17 mouse cellular contexts compared by ENCODE assay signal in the genomic region with DNA sequence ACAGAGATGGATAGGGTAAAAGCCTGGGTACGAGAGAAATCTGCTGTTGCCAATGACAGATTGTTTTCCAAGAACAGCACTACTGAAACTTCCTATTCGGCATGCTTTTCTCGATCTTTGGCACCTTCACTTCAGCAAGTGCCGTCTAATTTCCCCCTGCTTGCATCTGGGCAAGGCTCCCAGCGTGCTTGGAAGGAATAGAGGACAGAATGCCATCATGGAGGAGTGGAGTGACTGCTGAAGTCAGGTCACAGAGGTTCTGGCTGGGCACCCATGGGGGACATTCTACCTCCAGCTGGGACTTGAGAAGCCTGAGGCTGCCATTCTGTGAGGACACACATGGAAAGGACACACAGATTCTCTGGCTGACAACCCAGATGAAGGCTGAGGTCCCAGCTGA.
A peak's percentile ranks its signal among the peaks of the same experiment; 100 is the strongest.
DNase-seq lines count a peak whose midpoint lies in the region; ATAC-seq and TF ChIP-seq lines count a peak whose summit lies in the region.
"Had no signal": no experiment of that assay in that cellular context is flagged by ENCODE, and none has a peak within 500 bp of the region (broad histone marks: within the 10 kb centered on the region; RNA-seq: fewer than 3 reads in every experiment).

No protein-coding gene starts in this region.

- TF ChIP-seq CTCF in forebrain, postnatal 0 days (IDR thresholded peaks at IDR 0.05; ENCODE audit: low read depth): no peak
- TF ChIP-seq CTCF in layer of hippocampus, adult 2 months (conservative IDR thresholded peaks at IDR 0.05): no peak
- TF ChIP-seq CTCF in brain, embryonic 14.5 days (IDR thresholded peaks at IDR 0.05; ENCODE audit: borderline replicate concordance, extremely low read depth, insufficient read depth, insufficient read length): no peak

- intact Hi-C loops in gastrocnemius, postnatal 14 days (cut with DNase I; ENCODE audit: low total_unique reads): no loop called here

- no peaks in the 10 kb centered on the region for H3K9me3 ChIP-seq in forebrain, postnatal 0 days (ENCODE audit: low read length)
- no peaks in the 10 kb centered on the region for H3K9me3 ChIP-seq in forebrain, embryonic 15.5 days
- H3K9me3 ChIP-seq: forebrain, embryonic 12.5 days; heart, embryonic 10.5 days; liver, embryonic 15.5 days; midbrain, embryonic 13.5 days; neural tube, embryonic 13.5 days had no signal

- no peaks in the 10 kb centered on the region for H3K36me3 ChIP-seq in forebrain, postnatal 0 days (ENCODE audit: insufficient read depth)
- H3K36me3 ChIP-seq in forebrain, embryonic 15.5 days: no peaks in the 10 kb centered on the region
- H3K36me3 ChIP-seq: forebrain, embryonic 12.5 days; heart, embryonic 10.5 days; liver, embryonic 15.5 days; midbrain, embryonic 13.5 days; neural tube, embryonic 13.5 days had no signal

- 45% methylated on average over 5 of the region's 5 CpGs for WGBS in forebrain, postnatal 0 days
- 66% methylated on average over 5 of the region's 5 CpGs for WGBS in forebrain, embryonic 15.5 days

- TF ChIP-seq POLR2A in brain, embryonic 14.5 days (IDR thresholded peaks at IDR 0.05; ENCODE audit: borderline replicate concordance, extremely low read depth, insufficient read depth, insufficient read length, poor library complexity, severe bottlenecking): no peak

- H3K4me1 ChIP-seq in forebrain, postnatal 0 days (ENCODE audit: insufficient read depth): no peaks in the 10 kb centered on the region
- no peaks in the 10 kb centered on the region for H3K4me1 ChIP-seq in forebrain, embryonic 15.5 days
- H3K4me1 ChIP-seq: forebrain, embryonic 12.5 days; heart, embryonic 10.5 days; liver, embryonic 15.5 days; midbrain, embryonic 13.5 days; neural tube, embryonic 13.5 days had no signal

- H3K27me3 ChIP-seq in forebrain, postnatal 0 days (ENCODE audit: insufficient read depth, low read length): no peaks in the 10 kb centered on the region
- H3K27me3 ChIP-seq in forebrain, embryonic 15.5 days: no peaks in the 10 kb centered on the region
- H3K27me3 ChIP-seq: forebrain, embryonic 12.5 days; liver, embryonic 15.5 days; midbrain, embryonic 13.5 days; neural tube, embryonic 13.5 days had no signal

- no peak overlapping the region for H3K4me2 ChIP-seq in forebrain, postnatal 0 days (ENCODE audit: low read depth)
- no peak overlapping the region for H3K4me2 ChIP-seq in forebrain, embryonic 15.5 days (replicated peaks)
- H3K4me2 ChIP-seq: forebrain, embryonic 12.5 days; liver, embryonic 15.5 days; midbrain, embryonic 13.5 days; neural tube, embryonic 13.5 days had no signal

- H3K4me3 ChIP-seq in forebrain, postnatal 0 days (ENCODE audit: low read depth, low read length): no peak overlapping the region
- no peak overlapping the region for H3K4me3 ChIP-seq in forebrain, embryonic 15.5 days
- H3K4me3 ChIP-seq in layer of hippocampus, adult 2 months: no peak overlapping the region
- H3K4me3 ChIP-seq: forebrain, embryonic 12.5 days; heart, embryonic 10.5 days; liver, embryonic 15.5 days; midbrain, embryonic 13.5 days; neural tube, embryonic 13.5 days had no signal

- H3K9ac ChIP-seq in forebrain, postnatal 0 days: no peak overlapping the region
- H3K9ac ChIP-seq in forebrain, embryonic 15.5 days (replicated peaks): no peak overlapping the region
- H3K9ac ChIP-seq: forebrain, embryonic 12.5 days; liver, embryonic 15.5 days; midbrain, embryonic 13.5 days; neural tube, embryonic 13.5 days had no signal

- no peak overlapping the region for H3K27ac ChIP-seq in forebrain, postnatal 0 days (ENCODE audit: low read depth, low read length)
- no peak overlapping the region for H3K27ac ChIP-seq in forebrain, embryonic 15.5 days (replicated peaks)
- no peak overlapping the region for H3K27ac ChIP-seq in layer of hippocampus, adult 2 months
- H3K27ac ChIP-seq: forebrain, embryonic 12.5 days; heart, embryonic 10.5 days; liver, embryonic 15.5 days; midbrain, embryonic 13.5 days; neural tube, embryonic 13.5 days had no signal

- ATAC-seq in forebrain, postnatal 0 days: no peak
- no peak for ATAC-seq in forebrain, embryonic 15.5 days (replicated peaks)
- ATAC-seq: hindbrain, embryonic 16.5 days; intestine, postnatal 0 days; midbrain, embryonic 13.5 days had no signal

- DNase-seq in forebrain, postnatal 0 days: peak; percentile 30
- peak; percentile 21 to 24 for DNase-seq in layer of hippocampus, postnatal 10 days (ENCODE audit: low spot score in 2 of 2)
- no peak for DNase-seq in layer of hippocampus, adult 2 months (ENCODE audit: low spot score in 2 of 2)
- peak; percentile 13 for DNase-seq in brain, embryonic 14.5 days (ENCODE audit: low read depth)
- peak; percentile 32 for DNase-seq in gastrocnemius, postnatal 14 days
- no peak for DNase-seq in T-cell, adult 2 months (ENCODE audit: low spot score)
- DNase-seq: adrenal gland, adult 8-10 months; right cerebral cortex, adult 18-20 months; thymus, adult 2 months had no signal

Comparison
In these comparisons a context has a peak if more than half of its experiments do, and no peak if none do; other contexts are left out.
1. DNase-seq: peak in forebrain, postnatal 0 days (single experiment), layer of hippocampus, postnatal 10 days (2 of 2), brain, embryonic 14.5 days (single experiment) and gastrocnemius, postnatal 14 days (single experiment); none in layer of hippocampus, adult 2 months (0 of 2) and T-cell, adult 2 months (single experiment).